Mouse (Mus musculus) left cerebral cortex, postnatal 4 days (tissue): ENCODE measurements around the gene Ncdn. TPM values are rescaled to one million over a fixed set of nuclear protein-coding genes. Genes with fewer than 3 reads are reported as not detected.

ENCODE experiments used
- DNase-seq: peaks from one replicate; pipeline ENCODE4 v3.0.0-alpha.2; 2022
- intact Hi-C: fragments of 180-260 bp; cut with DNase I; formaldehyde crosslinking; loops from one replicate; pipeline ENCODE4 v1.15.1; 2025
- total RNA-seq, 2 experiments: library from RNA; stranded (reverse); gene quantifications; 2 replicates each; pipeline ENCODE4 v1.2.3; 2021

Gene Ncdn
- total RNA-seq: 100 to 1,000 TPM; 291 to 313 TPM

- peak; percentile 99 for DNase-seq
- intact Hi-C loops: no loop called here
Measured at GRCm38 (mm10) chr4:126753268-126754230, at the start of gene Ncdn, which contains the start of gene AU040320. Gene Ncdn (minus strand): TSS chr4:126753438. Gene AU040320 (plus strand): TSS chr4:126753544.

- no peak for DNase-seq
- intact Hi-C loops: no loop called here
Measured at GRCm38 (mm10) chr4:126802174-126802573, 48.9 kb upstream of the Ncdn start.

GRCm38 (mm10) chr4:126792341-126793102, 39.3 kb upstream of the Ncdn start:
- DNase-seq: no peak

GRCm38 (mm10) chr4:126782996-126783395, 29.8 kb upstream of the Ncdn start:
- intact Hi-C loops: no loop called here
- DNase-seq: no peak

More at GRCm38 (mm10) chr4:126792341-126793102, 39.3 kb upstream of the Ncdn start:
- intact Hi-C loops: no loop called here

GRCm38 (mm10) chr4:126782512-126782911, 29.3 kb upstream of the Ncdn start:
- DNase-seq: no peak
- intact Hi-C loops: no loop called here

- no peak for DNase-seq
- intact Hi-C loops: no loop called here
Measured at GRCm38 (mm10) chr4:126781871-126782270, 28.6 kb upstream of the Ncdn start.

- DNase-seq: no peak
- intact Hi-C loops: no loop called here
Measured at GRCm38 (mm10) chr4:126779826-126780775, 26.9 kb upstream of the Ncdn start.

- intact Hi-C loops: no loop called here
- no peak for DNase-seq
Measured at GRCm38 (mm10) chr4:126779148-126779581, 25.9 kb upstream of the Ncdn start.

GRCm38 (mm10) chr4:126775182-126775581, 21.9 kb upstream of the Ncdn start:
- intact Hi-C loops: no loop called here
- no peak for DNase-seq

- intact Hi-C loops: no loop called here
- DNase-seq: no peak
Measured at GRCm38 (mm10) chr4:126773871-126774270, 20.6 kb upstream of the Ncdn start.

- no peak for DNase-seq
- intact Hi-C loops: no loop called here
Measured at GRCm38 (mm10) chr4:126770831-126771230, 17.6 kb upstream of the Ncdn start.

- intact Hi-C loops: no loop called here
- no peak for DNase-seq
Measured at GRCm38 (mm10) chr4:126769800-126770563, 16.7 kb upstream of the Ncdn start.

- DNase-seq: no peak
- intact Hi-C loops: no loop called here
Measured at GRCm38 (mm10) chr4:126763483-126763882, 10.2 kb upstream of the Ncdn start.

- no peak for DNase-seq
- intact Hi-C loops: no loop called here
Measured at GRCm38 (mm10) chr4:126762586-126763359, 9.5 kb upstream of the Ncdn start.

- no peak for DNase-seq
- intact Hi-C loops: no loop called here
Measured at GRCm38 (mm10) chr4:126759435-126759834, 6.2 kb upstream of the Ncdn start.

GRCm38 (mm10) chr4:126758299-126758698, 5.1 kb upstream of the Ncdn start:
- intact Hi-C loops: no loop called here
- no peak for DNase-seq

- intact Hi-C loops: no loop called here
- peak; percentile 69 for DNase-seq
Measured at GRCm38 (mm10) chr4:126756766-126757165, 3.5 kb upstream of the Ncdn start.

- no peak for DNase-seq
- intact Hi-C loops: no loop called here
Measured at GRCm38 (mm10) chr4:126754736-126755374, 1.6 kb upstream of the Ncdn start.
